Mouse (Mus musculus) kidney, postnatal 0 days (tissue): ENCODE measurements at regions not wholly inside any gene's neighbourhood (a gene's known extent, or its start where the extent isn't known, plus 50 kb on each side); places are given as distances from the start of the nearest gene placed in this dataset.
A peak's percentile ranks its signal among the peaks of the same experiment; 100 is the strongest.

Source experiments
- ATAC-seq: fragments of 200-750 bp; cut with Nextera tagmentation; replicated peaks from 2 replicates; pipeline ENCODE4 v1.8.0; 2017; ENCODE audit warnings: low read depth, moderate number of reproducible peaks, moderate TSS enrichment, moderate library complexity; ENCODE audit not compliant: low FRiP score
- DNase-seq: peaks from one replicate; pipeline ENCODE4 v3.0.0-alpha.2; 2016; ENCODE audit warnings: low spot score
- H3K27ac ChIP-seq: fragments of 300-500 bp; sonication (generic); 2 replicates; pipeline ENCODE4 v1.5.1; 2014; ENCODE audit warnings: mild to moderate bottlenecking
- H3K27me3 ChIP-seq: fragments of 300-500 bp; sonication (generic); 2 replicates; pipeline ENCODE4 v1.6.1; 2014; ENCODE audit warnings: low read length, mixed read lengths; ENCODE audit not compliant: insufficient read depth
- H3K36me3 ChIP-seq: fragments of 300-500 bp; sonication (generic); 2 replicates; pipeline ENCODE4 v1.6.1; 2014; ENCODE audit warnings: low read length, mixed read lengths; ENCODE audit not compliant: insufficient read depth
- H3K4me1 ChIP-seq: fragments of 300-500 bp; sonication (generic); replicated peaks from 2 replicates; pipeline ENCODE4 v1.6.1; 2014; ENCODE audit warnings: antibody characterized with exemption, low read length, mixed read lengths; ENCODE audit not compliant: insufficient read depth
- H3K4me2 ChIP-seq: fragments of 300-500 bp; sonication (generic); 2 replicates; pipeline ENCODE4 v1.6.1; 2014; ENCODE audit warnings: mild to moderate bottlenecking, low read length, moderate library complexity, mixed read lengths
- H3K4me3 ChIP-seq: fragments of 300-500 bp; sonication (generic); replicated peaks from 2 replicates; pipeline ENCODE4 v1.5.1; 2014; ENCODE audit warnings: low read depth, low read length
- H3K9ac ChIP-seq: fragments of 300-500 bp; sonication (generic); 2 replicates; pipeline ENCODE4 v1.6.1; 2014; ENCODE audit warnings: low read depth, low read length
- H3K9me3 ChIP-seq: fragments of 300-500 bp; sonication (generic); replicated peaks from 2 replicates; pipeline ENCODE4 v1.6.1; 2016; ENCODE audit warnings: low read length, inconsistent platforms, mixed read lengths
- CTCF ChIP-seq: IDR thresholded peaks from 2 replicates; pipeline ENCODE4 v1.5.1; 2016; ENCODE audit warnings: antibody characterized with exemption, low read depth, mild to moderate bottlenecking, moderate library complexity
- WGBS: fragments of 180-500 bp; shearing (Covaris S2); extraction: QIAGEN DNeasy Blood & Tissue Kit; methylation state at CpG from one replicate; pipeline ENCODE4 v1.1.7; 2014; 5-methylcytosine and 5-hydroxymethylcytosine counted together

GRCm38 (mm10) chr11:112543473-112543872 lies 238.6 kb upstream of the Sox9 start:
- no peak overlapping the region for H3K27ac ChIP-seq
- TF ChIP-seq CTCF: no peak
- no peak overlapping the region for H3K9ac ChIP-seq
- H3K27me3 ChIP-seq: no peaks in the 10 kb centered on the region
- 61% methylated on average over 6 of the region's 6 CpGs for whole genome bisulfite sequencing
- H3K4me2 ChIP-seq: no peak overlapping the region
- H3K9me3 ChIP-seq: no peaks in the 10 kb centered on the region
- peaks cover 3% of the 10 kb centered on the region; the same call in 1 of the 2 replicates for H3K4me1 ChIP-seq
- H3K4me3 ChIP-seq: no peak overlapping the region
- DNase-seq (peak; percentile 77), ATAC-seq (no peak; the same call in 1 of the 2 replicates)
- no peaks in the 10 kb centered on the region for H3K36me3 ChIP-seq

GRCm38 (mm10) chr11:112545231-112546010 lies 236.6 kb upstream of the Sox9 start:
- H3K4me1 ChIP-seq: peaks cover 3% of the 10 kb centered on the region; the same call in 1 of the 2 replicates
- H3K4me2 ChIP-seq: no peak overlapping the region
- DNase-seq (peak; percentile 65), ATAC-seq (no peak)
- TF ChIP-seq CTCF: no peak
- no peak overlapping the region for H3K9ac ChIP-seq
- no peaks in the 10 kb centered on the region for H3K36me3 ChIP-seq
- H3K27me3 ChIP-seq: no peaks in the 10 kb centered on the region
- no peak overlapping the region for H3K27ac ChIP-seq
- H3K4me3 ChIP-seq: no peak overlapping the region
- 64% methylated on average over 7 of the region's 7 CpGs for WGBS
- H3K9me3 ChIP-seq: no peaks in the 10 kb centered on the region

GRCm38 (mm10) chr11:112546162-112546561 lies 235.9 kb upstream of the Sox9 start:
- H3K4me2 ChIP-seq: no peak overlapping the region
- H3K27ac ChIP-seq: no peak overlapping the region
- DNase-seq: peak; percentile 24
- H3K9me3 ChIP-seq: no peaks in the 10 kb centered on the region
- no peak for ATAC-seq
- no peak for TF ChIP-seq CTCF
- 34% methylated on average over 5 of the region's 5 CpGs for WGBS
- no peaks in the 10 kb centered on the region for H3K36me3 ChIP-seq
- no peaks in the 10 kb centered on the region for H3K27me3 ChIP-seq
- no peak overlapping the region for H3K9ac ChIP-seq
- H3K4me1 ChIP-seq: peaks cover 3% of the 10 kb centered on the region; the same call in 1 of the 2 replicates
- H3K4me3 ChIP-seq: no peak overlapping the region

- Histone ChIP-seq H3K9ac (no peak overlapping the region), H3K4me1 (no peaks in the 10 kb centered on the region), H3K4me2 (no peak overlapping the region), H3K27ac (no peak overlapping the region), H3K9me3 (no peaks in the 10 kb centered on the region), H3K36me3 (no peaks in the 10 kb centered on the region), H3K4me3 (no peak overlapping the region), H3K27me3 (no peaks in the 10 kb centered on the region)
- 86% methylated on average over 6 of the region's 6 CpGs for WGBS
- ATAC-seq (no peak), DNase-seq (no peak)
- TF ChIP-seq CTCF: no peak
Observed at GRCm38 (mm10) chr11:112552838-112553237, 229.2 kb upstream of the Sox9 start.

GRCm38 (mm10) chr11:112563027-112563426 lies 219.0 kb upstream of the Sox9 start:
- Histone ChIP-seq H3K27me3 (no peaks in the 10 kb centered on the region), H3K9me3 (no peaks in the 10 kb centered on the region), H3K9ac (no peak overlapping the region), H3K4me1 (no peaks in the 10 kb centered on the region), H3K4me3 (no peak overlapping the region), H3K36me3 (no peaks in the 10 kb centered on the region), H3K27ac (no peak overlapping the region), H3K4me2 (no peak overlapping the region)
- DNase-seq (peak; percentile 9), ATAC-seq (no peak)
- TF ChIP-seq CTCF: no peak
- 65% methylated on average over 9 of the region's 9 CpGs for WGBS

- no peak overlapping the region for H3K9ac ChIP-seq
- DNase-seq (peak; percentile 5), ATAC-seq (no peak)
- no peak overlapping the region for H3K27ac ChIP-seq
- H3K4me2 ChIP-seq: no peak overlapping the region
- no peaks in the 10 kb centered on the region for H3K9me3 ChIP-seq
- WGBS: 21% methylated on average over 1 of the region's 1 CpGs
- no peak overlapping the region for H3K4me3 ChIP-seq
- no peaks in the 10 kb centered on the region for H3K4me1 ChIP-seq
- no peaks in the 10 kb centered on the region for H3K27me3 ChIP-seq
- no peaks in the 10 kb centered on the region for H3K36me3 ChIP-seq
- no peak for TF ChIP-seq CTCF
Observed at GRCm38 (mm10) chr11:112564706-112565215, 217.3 kb upstream of the Sox9 start.
